Mouse (Mus musculus): ENCODE results near the gene Rpl9-ps6. TPM values are rescaled to one million over a fixed set of nuclear protein-coding genes. Genes with fewer than 3 reads are reported as not detected.

Rpl9-ps6 gene
- total RNA-seq, 1 experiment from 2014 or later, result 75.0 TPM

DNA sequence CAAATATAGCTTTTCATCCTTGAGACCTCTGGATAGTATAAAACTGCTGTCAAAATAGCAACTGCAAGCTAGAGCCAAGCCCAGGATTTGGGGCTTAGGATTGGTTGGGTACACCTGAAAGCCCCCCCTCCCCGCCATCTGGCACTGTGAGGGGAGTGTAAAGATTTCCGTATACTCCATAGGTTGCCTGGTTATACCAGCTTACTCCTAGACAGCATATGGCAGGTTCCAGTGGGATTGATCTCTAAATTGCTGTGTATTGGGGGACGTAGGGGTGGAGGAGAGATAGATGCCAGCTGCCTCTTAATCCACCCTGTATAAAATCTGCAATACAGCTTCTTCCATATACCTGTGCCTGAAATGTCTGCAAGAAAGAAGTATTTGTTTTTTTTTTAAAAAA, 41.7 kb downstream of the Rpl9-ps6 start:
- no peak for ATAC-seq (replicated peaks; ENCODE audit: insufficient number of reproducible peaks, low FRiP score, low TSS enrichment, poor library complexity, severe bottlenecking)

DNA sequence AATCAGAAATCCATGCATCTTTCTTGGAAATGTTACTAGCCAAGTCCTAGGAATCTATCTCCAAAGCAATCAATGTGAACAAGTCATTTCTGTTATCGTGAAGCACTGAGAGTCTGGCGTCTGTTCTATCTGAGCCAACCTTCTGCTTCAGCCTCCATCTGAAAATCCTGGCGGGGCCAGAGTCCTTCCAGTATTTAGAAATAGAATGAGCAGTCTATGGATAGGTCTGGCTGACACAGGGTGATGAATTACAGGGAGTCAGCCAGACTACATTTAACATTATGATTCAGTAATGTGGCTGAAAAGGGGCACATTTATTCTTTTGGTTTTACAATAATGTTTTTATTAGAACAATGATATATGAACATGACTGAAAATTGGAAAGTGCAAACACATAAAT, 47.3 kb downstream of the Rpl9-ps6 start:
- ATAC-seq (replicated peaks; ENCODE audit: insufficient number of reproducible peaks, low FRiP score, low TSS enrichment, poor library complexity, severe bottlenecking), result no peak

DNA sequence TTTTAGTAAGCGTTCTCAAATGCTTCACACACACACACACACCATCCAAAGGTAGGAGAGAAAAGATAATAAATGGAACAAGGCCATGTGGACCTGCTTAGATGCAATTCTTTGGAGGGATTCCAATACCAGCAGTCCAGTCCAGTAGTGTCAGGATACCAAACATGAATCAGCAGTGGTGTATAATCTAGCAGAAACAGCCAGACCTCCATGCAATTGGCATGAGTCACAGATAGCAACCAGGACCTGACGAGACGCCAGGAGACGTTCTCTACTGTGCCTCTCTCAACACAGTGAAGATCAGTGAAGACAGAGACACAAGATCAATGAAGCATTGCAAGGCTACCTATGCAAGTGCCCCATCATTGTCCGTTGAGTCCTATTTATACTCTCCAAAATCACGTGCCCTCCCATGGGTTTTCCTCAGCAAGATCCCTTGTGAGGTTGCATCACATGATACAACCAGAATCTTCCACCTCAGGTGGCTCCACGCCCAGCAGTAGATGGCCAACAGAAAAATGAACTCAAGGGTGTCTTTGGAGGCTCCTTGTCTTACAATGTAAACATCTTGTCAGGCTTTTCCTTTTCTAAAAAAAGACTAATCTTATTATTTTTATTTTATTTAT, 49.6 kb downstream of the Rpl9-ps6 start:
- no peak for ATAC-seq (replicated peaks; ENCODE audit: insufficient number of reproducible peaks, low FRiP score, low TSS enrichment, poor library complexity, severe bottlenecking)

Other genes with a start within 250 kb of the Rpl9-ps6 start
- gene Sgms1, start 76.9 kb downstream of the Rpl9-ps6 start, total RNA-seq (2017), result 109 to 158 TPM (median 146 TPM) in 3 replicates
- gene Minpp1, start 19.2 kb upstream of the Rpl9-ps6 start, total RNA-seq (2017), result 11.0 to 12.3 TPM (median 11.4 TPM) in 3 replicates
- gene Papss2, start 129.2 kb upstream of the Rpl9-ps6 start, total RNA-seq (2017), result 0.58 to 2.8 TPM (median 1.4 TPM) in 3 replicates

Measured in monocyte, adult 5-6 weeks (primary cell).